Mouse (Mus musculus) gastrocnemius, postnatal 36 days (tissue): ENCODE data around the gene Ntrk2. TPM values are rescaled to one million over a fixed set of nuclear protein-coding genes. Genes with fewer than 3 reads are reported as not detected.

Experiments used
- DNase-seq, 2 experiments: peaks; one replicate each; pipeline ENCODE4 v3.0.0; 2022
- intact Hi-C: fragments of 180-260 bp; cut with DNase I; formaldehyde crosslinking; loops from one replicate; pipeline ENCODE4 v1.15.1; 2025
- total RNA-seq, 2 experiments: library from RNA; stranded (reverse); gene quantifications; 2 replicates each; pipeline ENCODE4 v1.2.3; 2021

Gene Ntrk2
- total RNA-seq, 2 experiments from 2014 or later, result 3.5 to 4.0 TPM

- intact Hi-C loops, result no loop called here
These were observed 370.1 kb downstream of the Ntrk2 start for GRCm38 (mm10) chr13:59176485-59176884.

GRCm38 (mm10) chr13:59177003-59177402 is 370.6 kb downstream of the Ntrk2 start:
- no peak for DNase-seq
- intact Hi-C loops, result no loop called here

More at GRCm38 (mm10) chr13:59176485-59176884, 370.1 kb downstream of the Ntrk2 start:
- no peak for DNase-seq

GRCm38 (mm10) chr13:59179986-59180385 is 373.6 kb downstream of the Ntrk2 start:
- intact Hi-C loops, result no loop called here

GRCm38 (mm10) chr13:59180781-59181180 is 374.4 kb downstream of the Ntrk2 start:
- intact Hi-C loops, result no loop called here
- DNase-seq, result no peak

More at GRCm38 (mm10) chr13:59179986-59180385, 373.6 kb downstream of the Ntrk2 start:
- DNase-seq, result no peak

- intact Hi-C loops, result no loop called here
- no peak for DNase-seq
These were observed 375.0 kb downstream of the Ntrk2 start for GRCm38 (mm10) chr13:59181188-59181947.

- no peak for DNase-seq
- intact Hi-C loops, result no loop called here
These were observed 376.3 kb downstream of the Ntrk2 start for GRCm38 (mm10) chr13:59182630-59183029.

Other genes starting within 250 kb of the Ntrk2 start
- not detected for gene Slc28a3, start 195.7 kb upstream of the Ntrk2 start, total RNA-seq